Mouse (Mus musculus) urinary bladder, postnatal 25 days (tissue): ENCODE results near the gene Spag7.

ENCODE experiments used
- DNase-seq: peaks from one replicate; pipeline ENCODE4 v3.0.0; 2022; ENCODE audit warnings: low spot score

The Spag7 gene

DNA sequence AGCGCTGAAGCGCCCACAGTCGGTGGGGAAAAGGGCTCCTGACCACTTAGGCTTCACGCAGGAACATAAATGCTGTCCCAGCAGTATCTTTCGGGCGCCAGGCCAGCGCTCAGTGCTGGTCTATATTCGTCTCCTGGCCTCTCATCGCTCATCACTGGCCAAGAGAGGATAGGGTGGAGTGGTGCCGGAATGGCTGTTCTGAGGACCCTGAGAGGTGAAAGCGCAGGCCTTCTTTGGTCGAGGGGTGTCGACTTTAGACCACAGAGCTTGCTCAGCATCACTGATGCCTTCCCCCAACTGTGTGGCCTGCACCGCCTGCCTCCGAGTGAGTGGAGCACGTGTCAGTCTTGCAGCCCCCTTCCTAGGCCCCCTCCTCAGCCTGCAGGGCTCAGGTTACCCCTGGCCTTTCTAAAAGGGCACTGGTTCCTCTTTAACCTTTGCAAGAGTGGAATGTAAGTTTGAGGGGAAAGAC, 12.7 kb downstream of the Spag7 start:
- peak; percentile 53 for DNase-seq

DNA sequence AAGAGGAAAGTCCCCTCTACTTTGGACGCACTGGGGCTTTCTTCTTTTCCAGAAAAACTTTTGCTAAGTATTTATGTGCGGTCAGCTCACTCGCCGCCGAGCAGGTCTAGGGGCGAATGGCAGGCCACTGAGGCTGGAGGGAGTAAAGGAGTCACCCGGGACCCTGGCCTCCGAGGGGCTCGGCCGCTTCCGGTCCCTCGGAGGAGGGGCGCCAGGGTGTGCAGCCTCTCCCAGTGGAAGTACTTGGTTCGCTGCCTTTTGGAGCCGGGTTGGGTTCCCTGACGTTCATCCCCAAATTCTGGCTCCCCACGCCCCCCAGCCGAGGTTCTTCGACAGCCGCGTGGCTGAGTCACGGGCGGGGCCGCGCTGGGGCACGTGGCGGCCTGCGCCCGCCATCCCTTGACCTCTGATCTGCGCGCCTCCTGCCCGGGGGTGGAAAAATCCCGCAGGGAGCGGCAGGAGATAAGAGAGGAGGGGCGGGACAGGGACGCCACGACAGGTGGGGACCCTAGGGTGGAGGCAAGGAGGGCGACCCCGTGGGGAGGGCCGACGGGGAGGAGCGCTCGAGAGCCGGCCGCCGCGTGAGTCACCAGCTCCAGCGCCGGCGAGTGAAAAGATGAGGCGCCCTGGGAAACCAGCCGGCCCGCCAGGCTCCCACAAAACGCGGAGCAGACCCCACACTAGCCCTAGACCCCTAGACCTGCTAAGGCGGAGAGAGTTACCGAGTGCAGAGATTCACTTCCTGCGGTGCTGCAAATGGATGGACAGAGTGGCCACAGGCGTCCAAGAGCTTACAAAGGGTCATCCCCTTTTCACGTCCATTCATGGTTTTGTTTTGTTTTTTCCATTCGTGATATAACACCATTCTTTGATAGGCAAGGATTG, 13.4 kb downstream of the Spag7 start:
- DNase-seq = peak; percentile 71

DNA sequence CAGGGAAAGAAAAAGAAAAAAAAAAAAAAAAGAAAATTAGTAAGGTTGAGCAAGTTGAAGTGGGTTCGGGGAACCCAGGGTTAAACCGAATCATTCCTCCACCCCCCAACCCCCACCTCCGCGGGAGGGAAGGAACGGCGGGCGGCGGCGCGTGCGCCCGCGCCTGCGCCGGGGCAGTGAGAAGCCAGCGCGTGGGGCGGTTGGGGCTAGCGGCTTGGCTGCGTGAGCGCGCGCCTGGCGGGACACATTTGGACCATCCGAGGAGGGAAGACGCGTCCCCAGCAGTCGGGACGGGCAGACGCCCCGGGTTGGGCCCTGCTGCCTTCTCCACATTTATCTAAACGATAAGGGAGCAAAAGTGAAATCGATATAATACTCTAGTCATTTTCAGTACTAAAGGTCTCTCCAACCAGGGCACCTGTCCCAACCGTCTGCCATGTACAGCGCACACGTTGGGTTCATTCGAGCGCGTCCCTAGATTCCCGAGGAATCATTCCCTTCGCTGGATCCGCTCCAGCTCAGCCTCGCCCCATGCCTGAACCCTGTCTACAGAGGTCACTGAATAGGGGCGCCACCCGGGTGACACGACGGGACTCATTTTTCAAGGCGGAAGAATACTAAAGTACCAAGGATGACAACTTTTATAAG, 14.2 kb downstream of the Spag7 start:
- DNase-seq = peak; percentile 77

- peak; percentile 74 for DNase-seq
These were observed 14.9 kb downstream of the Spag7 start, which contains the start of gene Pfn1 for GRCm38 (mm10) chr11:70654198-70654922. Gene Pfn1, minus strand, starts transcription at chr11:70654644.

GRCm38 (mm10) chr11:70653345-70654197, 15.6 kb downstream of the Spag7 start:
- peak; percentile 65 for DNase-seq

DNA sequence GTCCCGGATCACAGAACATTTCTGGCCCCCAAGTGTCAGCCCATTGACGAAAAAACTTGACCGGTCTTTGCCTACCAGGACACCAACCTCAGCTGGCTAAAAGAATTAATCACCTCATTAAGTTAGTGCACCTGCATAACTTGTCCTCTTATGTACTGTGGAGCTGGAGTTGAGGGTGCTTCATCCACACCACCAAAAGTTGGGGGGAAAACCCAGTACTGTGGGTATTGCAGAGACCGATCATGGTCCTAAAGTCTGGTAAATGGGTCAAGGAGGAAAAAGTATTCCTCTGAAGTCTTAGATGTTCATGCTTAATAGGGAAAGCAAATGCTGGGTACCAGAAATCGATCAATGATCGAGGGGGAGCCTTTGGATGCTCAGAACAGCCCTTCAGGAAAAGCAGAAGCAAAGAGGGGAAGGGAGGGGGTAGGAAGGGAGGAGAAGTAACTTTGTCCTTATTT, 16.3 kb downstream of the Spag7 start:
- no peak for DNase-seq

GRCm38 (mm10) chr11:70652029-70652883, 17.0 kb downstream of the Spag7 start:
- DNase-seq = no peak

- DNase-seq = no peak
These were observed 17.8 kb downstream of the Spag7 start for GRCm38 (mm10) chr11:70651391-70651790.

DNA sequence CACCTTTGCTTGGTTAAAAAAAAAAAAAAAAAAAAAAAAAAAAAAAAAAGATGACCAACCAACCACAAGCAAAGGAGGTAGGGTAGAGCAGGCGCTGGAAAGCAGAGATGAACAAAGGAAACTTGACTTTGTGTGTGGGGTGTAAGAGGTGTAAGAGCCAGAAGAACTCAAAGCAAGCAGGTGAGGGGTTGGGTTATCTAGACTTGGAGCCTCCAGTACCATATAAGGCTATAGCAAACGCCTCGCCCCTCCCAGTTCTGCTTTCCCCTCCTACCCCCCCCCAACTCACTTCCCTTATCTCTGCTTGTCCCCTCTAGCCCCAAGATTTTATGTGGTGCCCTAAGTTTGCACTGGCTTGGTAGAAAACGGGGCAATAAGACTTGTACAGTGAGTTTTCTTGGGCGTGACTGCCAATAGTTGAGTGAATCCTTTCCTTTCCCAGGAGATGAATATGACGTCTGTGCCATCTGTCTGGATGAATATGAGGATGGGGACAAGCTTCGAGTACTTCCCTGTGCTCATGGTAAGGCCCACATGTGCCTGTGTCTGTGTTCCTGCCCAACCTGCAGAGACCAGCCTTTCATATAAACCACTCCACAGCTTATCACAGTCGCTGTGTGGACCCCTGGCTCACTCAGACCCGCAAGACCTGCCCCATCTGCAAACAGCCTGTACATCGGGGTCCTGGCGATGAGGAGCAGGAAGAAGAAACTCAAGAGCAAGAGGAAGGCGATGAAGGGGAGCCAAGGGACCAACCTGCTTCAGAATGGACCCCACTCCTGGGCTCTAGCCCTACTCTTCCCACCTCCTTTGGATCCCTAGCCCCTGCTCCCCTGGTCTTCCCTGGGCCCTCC, 18.7 kb downstream of the Spag7 start:
- DNase-seq = no peak

DNA sequence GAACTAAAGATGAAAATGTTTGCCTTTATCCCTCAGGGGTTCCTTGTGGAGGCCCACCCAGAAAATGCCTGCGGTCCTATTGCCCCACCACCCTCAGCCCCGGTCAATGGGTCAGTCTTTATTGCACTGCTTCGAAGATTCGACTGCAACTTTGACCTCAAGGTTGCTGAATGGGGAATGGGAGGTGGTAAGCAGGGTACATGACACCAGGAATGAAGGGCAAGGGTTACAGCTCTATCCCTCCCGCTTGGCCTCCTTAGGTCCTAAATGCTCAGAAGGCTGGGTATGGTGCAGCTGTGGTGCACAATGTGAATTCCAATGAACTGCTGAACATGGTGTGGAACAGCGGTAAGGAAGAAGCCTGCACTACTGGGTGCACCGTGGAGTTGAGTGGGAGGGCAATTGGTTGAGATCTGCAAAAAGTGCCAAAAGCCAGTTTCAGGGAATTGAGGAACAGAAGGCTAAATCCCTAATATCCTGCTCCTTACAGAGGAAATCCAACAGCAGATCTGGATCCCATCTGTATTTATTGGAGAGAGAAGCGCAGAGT, 20.0 kb downstream of the Spag7 start:
- DNase-seq = no peak

GRCm38 (mm10) chr11:70648512-70648911, 20.7 kb downstream of the Spag7 start:
- no peak for DNase-seq

DNA sequence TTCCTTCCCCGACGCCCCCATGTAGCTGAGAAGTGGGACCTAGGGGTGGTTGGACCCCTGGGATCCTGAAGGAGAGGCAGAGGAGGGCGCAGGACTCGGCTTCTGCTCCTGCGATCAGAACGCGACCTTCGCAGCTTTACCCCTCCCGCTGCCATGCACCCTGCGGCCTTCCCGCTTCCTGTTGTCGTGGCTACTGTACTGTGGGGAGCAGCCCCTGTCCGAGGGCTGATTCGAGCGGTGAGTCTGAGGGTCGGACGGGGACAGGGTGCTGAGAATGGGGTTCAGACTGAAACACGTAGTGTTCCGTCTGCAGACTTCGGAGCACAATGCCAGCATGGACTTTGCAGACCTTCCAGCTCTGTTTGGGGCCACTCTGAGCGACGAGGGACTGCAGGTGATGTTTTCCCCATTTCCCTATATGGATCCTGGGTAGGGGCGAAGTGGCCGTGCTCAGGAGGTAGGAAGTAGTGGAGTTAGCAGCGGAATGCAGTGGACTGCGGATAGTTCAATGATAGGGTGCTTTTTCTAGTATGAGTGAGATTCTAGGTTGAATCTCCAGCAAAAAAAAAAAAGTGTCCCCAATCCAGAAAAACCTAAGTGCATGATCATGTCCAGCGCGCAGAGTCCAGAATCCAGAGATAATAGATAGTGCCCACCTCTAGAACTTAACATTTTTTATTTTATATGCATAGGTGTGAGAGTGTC, 21.3 kb downstream of the Spag7 start:
- DNase-seq = peak; percentile 43

DNA sequence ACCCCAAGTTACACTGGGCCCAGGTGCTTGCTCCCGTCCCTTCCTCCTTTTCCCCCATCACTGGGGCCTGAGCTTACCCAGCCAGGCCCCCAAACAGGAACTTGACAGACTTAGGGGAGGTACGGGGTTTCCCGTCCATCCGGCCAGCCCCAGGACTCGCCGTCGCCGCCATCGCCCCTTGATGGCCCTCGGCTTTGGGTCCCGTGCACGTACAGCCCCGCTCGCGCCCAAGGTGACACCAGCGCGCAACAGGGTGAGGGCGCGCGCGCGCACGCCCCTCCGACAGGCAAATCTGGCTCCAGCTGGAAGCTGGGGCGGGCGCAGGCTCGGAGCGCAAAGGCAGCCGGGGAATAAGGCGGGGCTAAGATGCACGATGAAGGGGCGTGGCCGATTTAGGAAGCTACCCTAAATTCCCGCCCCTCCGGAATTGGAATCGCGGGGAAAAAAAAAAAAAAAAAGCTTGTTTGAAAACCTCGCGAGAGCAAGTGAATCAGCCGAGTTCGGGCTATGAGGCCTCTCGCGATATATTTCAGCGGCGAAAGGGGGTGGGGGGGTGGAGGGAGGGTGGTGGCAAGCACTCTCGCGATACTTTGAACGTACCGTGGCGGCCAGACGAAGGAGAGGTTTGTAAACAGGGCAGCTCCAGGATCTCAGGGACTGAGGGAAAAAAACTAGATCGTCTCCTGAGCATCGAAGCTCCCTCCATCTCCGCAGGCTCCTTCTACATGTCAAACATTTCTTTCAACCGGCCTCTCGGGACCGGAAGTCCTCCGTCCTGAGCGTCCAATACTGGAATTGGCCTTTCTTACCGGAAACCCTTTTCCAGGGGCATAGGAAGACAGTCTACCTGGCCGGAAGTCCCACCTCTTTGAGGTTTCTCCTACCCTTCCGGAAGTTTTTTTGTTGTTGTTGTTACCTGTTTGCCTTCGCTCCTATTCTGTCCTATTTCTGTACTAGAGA, 22.2 kb downstream of the Spag7 start, which contains the start of the genes Rnf167 and Slc25a11:
Rnf167 (plus strand) TSS at position 545 of the 960 bp plus-strand sequence.
Slc25a11 (minus strand) TSS at position 789 of the 960 bp plus-strand sequence.
- DNase-seq = peak; percentile 88

- DNase-seq = no peak
These were observed 23.0 kb downstream of the Spag7 start for GRCm38 (mm10) chr11:70646259-70646555.

- DNase-seq = no peak
These were observed 23.6 kb downstream of the Spag7 start for GRCm38 (mm10) chr11:70645461-70646258.

- DNase-seq = no peak
These were observed 24.6 kb downstream of the Spag7 start for GRCm38 (mm10) chr11:70644564-70645103.
